Mouse (Mus musculus): ENCODE measurements around the gene Neo1.

DNA sequence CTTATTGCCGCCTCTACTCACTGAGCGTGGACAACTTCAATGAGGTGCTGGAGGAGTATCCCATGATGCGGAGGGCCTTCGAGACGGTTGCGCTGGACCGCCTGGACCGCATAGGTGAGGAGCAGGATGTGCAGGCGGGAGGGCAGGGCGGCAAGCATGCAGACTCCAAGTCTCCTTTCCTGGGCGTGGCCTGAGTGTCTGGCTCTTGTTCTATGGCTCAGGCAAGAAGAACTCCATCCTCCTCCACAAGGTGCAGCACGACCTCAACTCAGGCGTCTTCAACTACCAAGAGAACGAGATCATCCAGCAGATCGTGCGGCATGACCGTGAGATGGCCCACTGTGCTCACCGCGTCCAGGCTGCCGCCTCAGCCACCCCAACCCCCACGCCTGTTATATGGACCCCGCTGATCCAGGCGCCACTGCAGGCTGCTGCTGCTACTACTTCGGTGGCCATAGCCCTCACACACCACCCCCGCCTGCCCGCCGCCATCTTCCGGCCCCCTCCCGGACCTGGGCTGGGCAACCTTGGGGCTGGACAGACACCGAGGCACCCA is 177.1 kb downstream of the Neo1 start:
- no peak for TF ChIP-seq CTCF (IDR thresholded peaks at IDR 0.05; ENCODE audit: low read depth)
- no peak for TF ChIP-seq EP300 (IDR thresholded peaks at IDR 0.05; ENCODE audit: low read depth)

Data from heart, postnatal 0 days (tissue).